Mouse (Mus musculus) forebrain, embryonic 13.5 days (tissue): ENCODE measurements at regions not wholly inside any gene's neighbourhood (a gene's known extent, or its start where the extent isn't known, plus 50 kb on each side); places are given as distances from the start of the nearest gene placed in this dataset.

Source experiments
- ATAC-seq: fragments of 200-750 bp; cut with Nextera tagmentation; 2 replicates; pipeline ENCODE4 v1.8.0; 2017
- H3K27ac ChIP-seq: fragments of 300-500 bp; sonication (generic); 2 replicates; pipeline ENCODE4 v1.5.1; 2015; ENCODE audit warnings: inconsistent platforms, mild to moderate bottlenecking, moderate library complexity
- H3K27me3 ChIP-seq: fragments of 300-500 bp; sonication (generic); 2 replicates; pipeline ENCODE4 v1.6.1; 2015; ENCODE audit warnings: mild to moderate bottlenecking, inconsistent platforms
- H3K36me3 ChIP-seq: fragments of 300-500 bp; sonication (generic); 2 replicates; pipeline ENCODE4 v1.6.1; 2015; ENCODE audit warnings: mild to moderate bottlenecking, inconsistent platforms; ENCODE audit not compliant: poor library complexity, severe bottlenecking
- H3K4me1 ChIP-seq: fragments of 300-500 bp; sonication (generic); 2 replicates; pipeline ENCODE4 v1.6.1; 2015; ENCODE audit warnings: inconsistent platforms
- H3K4me2 ChIP-seq: fragments of 300-500 bp; sonication (generic); 2 replicates; pipeline ENCODE4 v1.6.1; 2015; ENCODE audit warnings: inconsistent platforms, mild to moderate bottlenecking, moderate library complexity
- H3K4me3 ChIP-seq: fragments of 300-500 bp; sonication (generic); 2 replicates; pipeline ENCODE4 v1.5.1; 2015; ENCODE audit warnings: mild to moderate bottlenecking, inconsistent platforms
- H3K9ac ChIP-seq: fragments of 300-500 bp; sonication (generic); 2 replicates; pipeline ENCODE4 v1.6.1; 2015; ENCODE audit warnings: mild to moderate bottlenecking, inconsistent platforms
- H3K9me3 ChIP-seq: fragments of 300-500 bp; sonication (generic); replicated peaks from 2 replicates; pipeline ENCODE4 v1.6.1; 2016; ENCODE audit warnings: inconsistent platforms
- WGBS: fragments of 180-500 bp; shearing (Covaris S2); methylation state at CpG from one replicate; pipeline ENCODE4 v1.1.7; 2015; 5-methylcytosine and 5-hydroxymethylcytosine counted together

DNA sequence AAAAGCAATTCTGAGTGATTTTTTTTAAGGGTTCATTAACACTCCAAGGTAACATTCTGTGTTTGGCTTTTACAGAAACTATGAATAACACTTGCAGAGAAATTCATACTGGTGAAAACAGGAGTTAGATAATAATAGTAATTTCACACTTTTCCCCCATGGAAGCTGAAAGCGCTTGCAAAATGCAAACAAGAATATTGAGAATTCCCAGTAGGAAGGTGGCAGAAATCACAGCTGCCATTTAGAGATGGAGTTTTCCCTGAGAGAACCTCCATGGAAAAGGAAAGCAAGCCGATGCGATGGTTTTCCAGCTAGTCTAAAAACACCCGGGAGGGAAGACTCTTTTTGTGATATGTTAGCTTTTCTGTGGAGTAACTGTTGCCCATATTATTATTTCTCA, 174.1 kb upstream of the App start:
- no peaks in the 10 kb centered on the region for H3K4me1 ChIP-seq
- no peak overlapping the region for H3K4me2 ChIP-seq
- 88% methylated on average over 4 of the region's 4 CpGs for WGBS

DNA sequence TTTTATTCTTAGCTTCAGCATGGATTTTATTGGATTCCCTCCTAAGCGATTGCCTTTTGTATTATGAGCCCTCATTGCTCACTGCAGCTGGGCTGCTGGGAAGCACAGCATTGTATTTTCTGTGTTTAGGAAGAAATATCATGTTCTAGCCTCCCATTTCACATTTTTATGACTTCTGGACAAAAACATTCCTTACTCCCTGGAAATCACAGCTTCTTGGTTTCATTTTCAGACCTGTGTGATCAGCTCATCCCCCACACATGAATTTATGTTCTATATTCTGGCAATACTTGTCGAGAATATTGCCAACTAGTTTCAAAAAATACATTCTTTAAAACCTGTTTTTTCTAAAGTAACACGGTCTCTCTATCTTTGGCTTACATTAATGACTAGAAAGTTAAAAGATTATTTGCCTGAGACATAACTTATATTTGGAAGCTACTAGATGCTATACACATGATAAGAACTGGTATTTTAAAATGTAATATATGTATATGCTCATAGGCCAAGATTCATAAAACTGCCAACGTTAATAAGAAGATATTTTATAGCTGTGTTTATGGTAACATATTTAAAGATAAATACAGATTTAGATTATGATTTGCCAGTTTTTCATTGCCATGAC, 163.0 kb upstream of the App start:
- WGBS: 87% methylated on average over 4 of the region's 4 CpGs
- Histone ChIP-seq H3K27ac (no peak overlapping the region), H3K36me3 (no peaks in the 10 kb centered on the region), H3K4me1 (no peaks in the 10 kb centered on the region), H3K9me3 (no peaks in the 10 kb centered on the region), H3K4me3 (no peak overlapping the region), H3K4me2 (no peak overlapping the region), H3K9ac (no peak overlapping the region), H3K27me3 (no peaks in the 10 kb centered on the region)
- ATAC-seq: no peak

More for the DNA sequence above, 174.1 kb upstream of the App start:
- Histone ChIP-seq H3K36me3 (no peaks in the 10 kb centered on the region), H3K4me3 (no peak overlapping the region), H3K9me3 (no peaks in the 10 kb centered on the region), H3K27me3 (no peaks in the 10 kb centered on the region), H3K27ac (no peak overlapping the region), H3K9ac (no peak overlapping the region)
- ATAC-seq: no peak

DNA sequence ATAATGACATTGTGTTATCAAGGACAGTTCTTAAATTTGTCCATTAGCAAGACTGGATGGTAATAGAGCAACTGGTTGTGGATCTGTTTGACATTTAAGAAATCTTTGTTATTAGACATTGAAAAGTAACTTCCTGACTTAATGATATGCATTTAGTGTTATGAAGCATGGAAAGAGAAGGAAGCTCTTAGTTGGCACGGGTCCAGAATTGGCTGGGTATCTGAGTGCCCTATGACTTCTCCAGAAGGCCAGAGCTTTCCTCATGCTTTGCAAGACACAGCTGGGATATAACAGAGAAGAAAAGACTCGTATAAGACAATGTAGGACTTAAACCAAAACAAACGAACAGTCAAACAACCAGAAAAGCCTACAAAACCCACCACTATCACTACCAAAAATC, 160.0 kb upstream of the App start:
- no peak for ATAC-seq
- no peak overlapping the region for H3K9ac ChIP-seq
- no peaks in the 10 kb centered on the region for H3K4me1 ChIP-seq
- H3K9me3 ChIP-seq: no peaks in the 10 kb centered on the region
- H3K4me3 ChIP-seq: no peak overlapping the region
- H3K4me2 ChIP-seq: no peak overlapping the region
- WGBS: 69% methylated on average over 3 of the region's 3 CpGs
- H3K27me3 ChIP-seq: no peaks in the 10 kb centered on the region
- no peak overlapping the region for H3K27ac ChIP-seq
- no peaks in the 10 kb centered on the region for H3K36me3 ChIP-seq

DNA sequence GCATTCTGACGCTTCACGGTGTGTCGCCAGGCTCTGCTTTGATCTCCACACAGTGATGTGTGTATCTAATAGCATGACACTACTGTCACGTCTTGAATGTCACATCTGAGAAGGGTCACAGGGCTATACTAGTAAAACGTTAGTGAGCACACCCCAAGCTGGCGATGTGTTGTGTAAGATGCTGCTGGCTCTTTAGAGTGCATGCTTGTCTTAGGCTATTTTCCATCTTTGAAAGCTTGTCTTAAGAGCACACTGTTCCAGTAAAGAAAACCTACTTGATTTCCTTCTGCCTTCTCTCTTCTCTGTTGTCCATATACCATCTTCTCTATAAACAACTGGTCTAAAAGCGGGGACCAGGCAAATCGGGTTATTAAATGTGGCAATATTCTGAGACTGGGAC, 138.5 kb upstream of the App start:
- no peaks in the 10 kb centered on the region for H3K9me3 ChIP-seq
- H3K4me3 ChIP-seq: no peak overlapping the region
- WGBS: 82% methylated on average over 8 of the region's 8 CpGs
- no peaks in the 10 kb centered on the region for H3K27me3 ChIP-seq
- H3K4me2 ChIP-seq: no peak overlapping the region
- no peak overlapping the region for H3K27ac ChIP-seq
- H3K9ac ChIP-seq: no peak overlapping the region
- no peak for ATAC-seq
- peaks cover 6% of the 10 kb centered on the region; the same call in 1 of the 2 replicates for H3K4me1 ChIP-seq
- H3K36me3 ChIP-seq: no peaks in the 10 kb centered on the region

DNA sequence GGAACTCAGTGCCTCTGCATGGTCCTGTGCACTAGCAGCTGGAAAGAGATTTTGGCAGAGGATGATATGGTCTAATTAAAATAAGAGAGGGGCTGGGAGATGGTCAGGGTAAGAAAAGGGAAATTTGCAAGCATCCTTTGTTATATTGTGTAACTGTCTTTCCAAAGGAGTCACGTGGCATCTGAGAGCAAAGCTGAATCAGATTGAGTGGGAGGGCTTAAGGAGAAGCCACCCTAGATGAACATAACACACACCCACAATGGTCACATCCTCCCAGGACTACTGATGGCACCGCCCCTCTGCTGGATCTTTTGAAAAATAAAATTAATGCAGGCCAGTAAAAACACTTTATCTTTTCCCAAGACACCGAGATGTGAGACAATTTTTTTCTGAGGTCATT, 135.9 kb upstream of the App start:
- H3K4me2 ChIP-seq: no peak overlapping the region
- H3K36me3 ChIP-seq: no peaks in the 10 kb centered on the region
- whole genome bisulfite sequencing: 56% methylated on average over 3 of the region's 3 CpGs
- H3K27ac ChIP-seq: no peak overlapping the region
- no peak overlapping the region for H3K9ac ChIP-seq
- H3K4me3 ChIP-seq: no peak overlapping the region
- H3K27me3 ChIP-seq: no peaks in the 10 kb centered on the region
- H3K9me3 ChIP-seq: no peaks in the 10 kb centered on the region
- H3K4me1 ChIP-seq: peaks cover 6% of the 10 kb centered on the region; the same call in 1 of the 2 replicates
- ATAC-seq: peak; percentile 57; the same call in 1 of the 2 replicates

DNA sequence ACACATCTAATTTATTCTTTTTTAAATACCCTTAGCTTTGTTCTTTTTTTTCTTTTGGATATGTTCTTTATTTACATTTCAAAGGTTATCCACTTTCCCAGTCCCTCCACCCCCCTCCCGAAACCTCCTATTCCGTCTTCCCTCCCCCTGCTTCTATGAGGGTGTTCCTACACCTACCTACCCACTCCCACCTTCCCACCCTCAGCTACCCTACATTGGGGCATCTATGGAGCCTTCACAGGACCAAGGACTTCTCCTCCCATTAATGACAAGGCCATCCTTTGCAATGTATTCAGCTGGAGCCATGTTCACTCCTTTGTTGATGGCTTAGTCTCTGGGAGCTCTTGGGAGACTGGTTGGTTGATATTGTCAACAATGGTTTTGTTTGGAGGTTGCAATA, 134.9 kb upstream of the App start:
- Histone ChIP-seq H3K4me3 (no peak overlapping the region), H3K27me3 (no peaks in the 10 kb centered on the region), H3K9me3 (no peaks in the 10 kb centered on the region), H3K4me1 (peaks cover 6% of the 10 kb centered on the region; the same call in 1 of the 2 replicates), H3K9ac (no peak overlapping the region), H3K4me2 (no peak overlapping the region), H3K36me3 (no peaks in the 10 kb centered on the region), H3K27ac (peak overlapping the region; percentile 54; the same call in 1 of the 2 replicates)
- peak; percentile 65 for ATAC-seq
- WGBS: 50% methylated on average over 2 of the region's 2 CpGs

DNA sequence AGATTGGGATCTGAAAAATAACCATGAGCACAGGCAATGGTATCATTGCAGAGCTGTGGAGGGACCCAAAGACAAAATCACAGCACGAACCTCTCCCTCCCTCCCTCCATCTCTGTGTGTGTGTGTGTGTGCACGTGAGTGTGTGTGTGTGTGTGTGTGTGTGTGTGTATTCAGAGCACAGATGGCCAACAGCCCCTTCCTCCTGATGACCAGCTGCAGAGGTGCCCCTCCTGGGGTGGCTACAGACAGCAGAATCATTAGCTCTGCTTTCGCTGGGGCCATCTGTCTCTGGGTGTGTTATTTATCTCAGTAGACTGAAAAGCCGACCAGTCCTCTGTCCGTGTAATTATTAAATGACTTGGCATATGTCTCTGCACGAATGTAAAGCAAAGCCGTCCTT, 134.4 kb upstream of the App start:
- Histone ChIP-seq H3K27me3 (no peaks in the 10 kb centered on the region), H3K4me1 (peaks cover 6% of the 10 kb centered on the region; the same call in 1 of the 2 replicates), H3K27ac (no peak overlapping the region; the same call in 1 of the 2 replicates), H3K4me2 (no peak overlapping the region), H3K9me3 (no peaks in the 10 kb centered on the region), H3K4me3 (no peak overlapping the region), H3K36me3 (no peaks in the 10 kb centered on the region), H3K9ac (no peak overlapping the region)
- WGBS: 20% methylated on average over 6 of the region's 7 CpGs
- peak; percentile 94 for ATAC-seq

DNA sequence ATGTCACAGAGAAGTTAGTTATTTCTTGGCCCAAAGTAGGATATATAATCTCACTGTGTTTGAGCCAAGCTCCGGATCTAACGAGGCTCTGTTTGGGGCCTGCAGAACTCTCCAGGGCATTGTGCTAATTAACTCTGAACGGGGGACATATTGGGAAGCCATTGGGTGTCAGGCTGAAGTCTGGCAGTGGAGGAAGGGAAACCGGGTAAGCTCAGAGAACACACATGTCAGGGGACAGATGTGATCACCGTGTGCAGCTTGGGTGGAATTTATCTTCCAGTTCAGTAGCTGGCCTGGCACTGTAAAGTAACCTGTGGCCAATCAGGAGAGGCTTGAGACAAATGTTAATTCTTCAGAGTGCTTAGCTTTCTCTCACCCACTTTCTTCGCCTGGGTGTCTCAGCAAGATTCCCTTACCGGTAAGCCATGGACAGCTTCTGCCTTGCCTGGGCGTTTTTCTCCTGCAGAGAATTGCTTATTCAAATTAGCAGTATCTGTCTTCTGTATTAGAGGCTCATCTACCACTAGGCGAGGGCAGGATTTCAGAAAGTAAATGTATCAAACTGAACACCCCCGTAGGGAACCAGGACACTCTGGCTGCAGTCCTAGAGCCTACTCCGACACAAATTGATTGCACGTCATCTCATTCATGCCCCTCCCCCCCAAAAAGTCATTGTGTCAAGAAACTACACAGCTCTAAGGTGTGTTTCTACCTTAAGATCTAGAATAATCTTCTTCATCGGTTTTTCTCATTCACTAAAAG, 126.7 kb upstream of the App start:
- Histone ChIP-seq H3K27ac (no peak overlapping the region), H3K9me3 (no peaks in the 10 kb centered on the region), H3K4me3 (no peak overlapping the region), H3K27me3 (no peaks in the 10 kb centered on the region), H3K9ac (no peak overlapping the region), H3K4me1 (no peaks in the 10 kb centered on the region), H3K4me2 (no peak overlapping the region), H3K36me3 (no peaks in the 10 kb centered on the region)
- WGBS: 51% methylated on average over 13 of the region's 13 CpGs
- ATAC-seq: peak; percentile 77

DNA sequence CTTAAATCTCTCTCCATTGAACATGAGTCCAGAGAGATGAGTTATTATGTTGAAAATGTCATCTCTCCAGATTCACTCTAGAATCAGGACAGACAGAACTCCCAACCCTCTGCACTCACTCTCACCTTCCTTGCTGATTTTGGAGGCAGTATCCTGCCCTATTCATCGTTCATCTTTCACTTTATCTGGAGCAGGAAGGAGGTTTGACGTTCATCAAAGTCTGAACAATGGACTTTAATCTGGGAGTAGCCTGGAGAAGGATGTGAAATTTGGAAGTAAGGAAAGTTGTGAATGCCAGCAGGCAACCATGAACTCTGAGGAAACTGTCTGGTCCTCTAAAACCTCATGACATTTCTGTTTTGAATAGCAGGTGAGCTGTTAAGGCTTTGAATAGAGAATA, 125.0 kb upstream of the App start:
- WGBS: 65% methylated on average over 2 of the region's 2 CpGs

DNA sequence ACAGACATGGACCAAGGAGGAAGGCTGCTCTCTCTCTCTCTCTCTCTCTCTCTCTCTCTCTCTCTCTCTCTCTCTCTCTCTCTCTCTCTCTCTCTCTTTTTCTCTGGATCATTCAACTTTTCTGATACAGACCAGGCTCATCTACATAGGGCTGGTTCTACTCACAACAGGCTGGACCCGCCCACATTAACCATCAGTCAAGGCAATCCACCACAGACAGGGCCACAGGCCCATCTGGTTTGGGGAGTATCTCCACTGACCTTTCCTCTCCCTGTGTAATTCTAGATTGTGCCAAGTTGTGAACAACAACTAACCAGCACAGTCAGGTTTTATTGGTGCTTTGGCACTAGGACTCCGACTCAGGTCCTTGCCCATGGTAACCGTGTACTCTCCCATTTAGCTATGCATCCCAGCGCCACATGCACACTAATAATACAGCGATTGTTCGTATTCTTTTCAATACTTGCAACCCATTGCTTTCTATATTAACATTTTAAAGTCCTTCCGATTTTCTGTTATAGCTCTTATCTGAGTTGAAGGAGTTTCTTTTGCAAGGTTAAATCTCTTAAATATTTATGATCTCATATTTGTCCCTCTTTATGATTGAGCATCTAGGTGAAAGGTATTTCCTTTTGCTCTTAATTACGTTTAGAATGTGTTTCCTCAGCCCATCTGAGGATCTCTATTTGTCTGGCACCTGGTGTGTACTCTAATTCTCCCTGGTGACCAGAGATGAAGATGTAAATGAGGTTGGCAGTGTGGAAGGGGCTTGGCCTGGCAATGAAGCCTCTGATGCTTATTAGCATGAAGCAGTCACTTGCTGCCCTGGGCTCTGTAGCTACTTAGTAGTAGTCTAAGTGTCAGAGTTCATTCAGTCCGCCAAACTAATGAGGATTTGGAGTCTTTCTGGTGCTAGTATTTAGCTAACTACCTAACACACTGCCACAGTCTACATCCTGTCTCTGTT, 117.7 kb upstream of the App start:
- H3K27ac ChIP-seq: no peak overlapping the region
- H3K27me3 ChIP-seq: no peaks in the 10 kb centered on the region
- H3K36me3 ChIP-seq: no peaks in the 10 kb centered on the region
- no peaks in the 10 kb centered on the region for H3K9me3 ChIP-seq
- ATAC-seq: peak; percentile 75
- no peaks in the 10 kb centered on the region for H3K4me1 ChIP-seq
- H3K4me2 ChIP-seq: no peak overlapping the region
- no peak overlapping the region for H3K9ac ChIP-seq
- 81% methylated on average over 9 of the region's 9 CpGs for WGBS
- H3K4me3 ChIP-seq: no peak overlapping the region

More for the DNA sequence above, 125.0 kb upstream of the App start:
- Histone ChIP-seq H3K4me2 (no peak overlapping the region), H3K9me3 (no peaks in the 10 kb centered on the region), H3K4me3 (no peak overlapping the region), H3K27me3 (no peaks in the 10 kb centered on the region), H3K4me1 (no peaks in the 10 kb centered on the region), H3K9ac (no peak overlapping the region), H3K36me3 (no peaks in the 10 kb centered on the region), H3K27ac (no peak overlapping the region)
- no peak for ATAC-seq

DNA sequence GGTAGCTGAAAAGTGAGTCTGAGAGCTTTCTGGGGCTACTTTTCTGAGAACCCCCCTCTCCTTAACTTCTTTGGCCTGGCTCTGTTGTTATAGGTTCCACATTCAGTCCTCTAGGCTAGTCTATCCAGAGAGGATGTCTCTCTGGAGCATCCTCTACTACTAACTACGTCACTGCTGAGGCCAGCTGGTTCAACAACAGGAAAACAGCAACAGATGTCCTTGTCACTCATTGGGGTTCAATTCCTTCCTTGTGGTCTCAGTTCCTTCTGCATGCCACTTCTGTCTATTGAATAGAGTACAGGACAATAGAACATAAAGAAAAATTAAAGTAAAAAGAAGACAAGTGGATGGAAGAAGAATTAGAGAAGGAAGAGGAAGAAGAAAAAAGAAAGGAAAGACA, 104.3 kb upstream of the App start:
- no peaks in the 10 kb centered on the region for H3K4me1 ChIP-seq
- ATAC-seq: no peak
- no peak overlapping the region for H3K4me3 ChIP-seq
- no peaks in the 10 kb centered on the region for H3K9me3 ChIP-seq
- no peak overlapping the region for H3K4me2 ChIP-seq
- no peak overlapping the region for H3K27ac ChIP-seq
- no peaks in the 10 kb centered on the region for H3K36me3 ChIP-seq
- H3K9ac ChIP-seq: no peak overlapping the region
- 69% methylated on average over 1 of the region's 1 CpGs for WGBS
- no peaks in the 10 kb centered on the region for H3K27me3 ChIP-seq

DNA sequence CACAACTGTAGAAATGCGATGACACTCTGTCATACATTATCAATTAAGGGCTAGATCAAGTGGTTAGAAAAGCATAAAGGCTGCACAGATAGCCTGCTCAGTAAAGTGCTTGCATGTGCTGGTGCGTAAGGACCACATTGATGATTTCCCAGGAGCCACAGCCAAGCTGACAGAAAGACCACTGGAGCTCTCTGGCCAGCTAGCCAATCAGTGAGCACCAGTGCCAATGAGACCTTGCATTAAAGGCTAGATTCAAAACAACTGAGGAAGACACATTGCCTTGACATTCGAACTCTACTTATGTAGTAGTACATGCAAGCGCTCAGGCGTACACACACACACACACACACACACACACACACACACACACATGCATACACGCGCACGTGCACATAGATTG, 96.1 kb upstream of the App start:
- Histone ChIP-seq H3K27ac (no peak overlapping the region), H3K9me3 (no peaks in the 10 kb centered on the region), H3K4me1 (no peaks in the 10 kb centered on the region), H3K9ac (no peak overlapping the region), H3K4me3 (no peak overlapping the region), H3K27me3 (no peaks in the 10 kb centered on the region), H3K36me3 (no peaks in the 10 kb centered on the region), H3K4me2 (no peak overlapping the region)
- WGBS: 95% methylated on average over 8 of the region's 8 CpGs
- no peak for ATAC-seq
